Mouse (Mus musculus) cerebellum, postnatal 25 days (tissue): ENCODE data around the gene Slc27a5.

Source experiments
- DNase-seq, 2 experiments: peaks; one replicate each; pipeline ENCODE4 v3.0.0; 2021; ENCODE audit warnings: mixed read lengths in 2 of 2

The Slc27a5 gene

GRCm38 (mm10) chr7:12998053-12998452, at the start of gene Slc27a5:
Gene Slc27a5 (minus strand): TSS chr7:12998192.
- no peak for DNase-seq

GRCm38 (mm10) chr7:13046084-13046483, 48.1 kb upstream of the Slc27a5 start:
- DNase-seq: peak in 1 of 2 experiments; percentile 74

- no peak for DNase-seq
These were observed 46.2 kb upstream of the Slc27a5 start for GRCm38 (mm10) chr7:13044254-13044625.

- peak; percentile 89 for DNase-seq
These were observed 45.7 kb upstream of the Slc27a5 start for GRCm38 (mm10) chr7:13043445-13044253.

GRCm38 (mm10) chr7:13043120-13043444, 45.1 kb upstream of the Slc27a5 start:
- DNase-seq: peak; percentile 84

GRCm38 (mm10) chr7:13042511-13042910, 44.5 kb upstream of the Slc27a5 start:
- DNase-seq: peak in 1 of 2 experiments; percentile 9

- DNase-seq: no peak
These were observed 43.3 kb upstream of the Slc27a5 start for GRCm38 (mm10) chr7:13041256-13041655.

GRCm38 (mm10) chr7:13039181-13039580, 41.2 kb upstream of the Slc27a5 start:
- DNase-seq: no peak

GRCm38 (mm10) chr7:13038621-13039169, 40.7 kb upstream of the Slc27a5 start:
- peak; percentile 35 to 38 for DNase-seq

- peak; percentile 100 for DNase-seq
These were observed 40.0 kb upstream of the Slc27a5 start, which contains the start of gene Ube2m for GRCm38 (mm10) chr7:13037901-13038555. Gene Ube2m (minus strand): TSS chr7:13038275.

- no peak for DNase-seq
These were observed 39.4 kb upstream of the Slc27a5 start for GRCm38 (mm10) chr7:13037366-13037765.

GRCm38 (mm10) chr7:13036806-13037205, 38.8 kb upstream of the Slc27a5 start:
- DNase-seq: no peak

GRCm38 (mm10) chr7:13035211-13035855, 37.3 kb upstream of the Slc27a5 start:
- peak in 1 of 2 experiments; percentile 65 for DNase-seq

- DNase-seq: peak; percentile 99
These were observed 36.4 kb upstream of the Slc27a5 start, which contains the start of gene Chmp2a for GRCm38 (mm10) chr7:13034148-13034977. Gene Chmp2a (minus strand): TSS chr7:13034807.

GRCm38 (mm10) chr7:13033451-13034147, 35.6 kb upstream of the Slc27a5 start:
- DNase-seq: peak in 1 of 2 experiments; percentile 21

- peak in 1 of 2 experiments; percentile 9 for DNase-seq
These were observed 34.5 kb upstream of the Slc27a5 start for GRCm38 (mm10) chr7:13032541-13032940.

GRCm38 (mm10) chr7:13031983-13032382, 34.0 kb upstream of the Slc27a5 start:
- no peak for DNase-seq

- DNase-seq: peak; percentile 18 to 45
These were observed 33.1 kb upstream of the Slc27a5 start for GRCm38 (mm10) chr7:13031069-13031468.

GRCm38 (mm10) chr7:13028986-13029385, 31.0 kb upstream of the Slc27a5 start:
- DNase-seq: no peak

- DNase-seq: no peak
These were observed 27.6 kb upstream of the Slc27a5 start for GRCm38 (mm10) chr7:13025511-13026112.

GRCm38 (mm10) chr7:13024805-13025204, 26.8 kb upstream of the Slc27a5 start:
- DNase-seq: peak; percentile 83 to 91
